Mouse (Mus musculus): ENCODE measurements around the gene Map4.

DNA sequence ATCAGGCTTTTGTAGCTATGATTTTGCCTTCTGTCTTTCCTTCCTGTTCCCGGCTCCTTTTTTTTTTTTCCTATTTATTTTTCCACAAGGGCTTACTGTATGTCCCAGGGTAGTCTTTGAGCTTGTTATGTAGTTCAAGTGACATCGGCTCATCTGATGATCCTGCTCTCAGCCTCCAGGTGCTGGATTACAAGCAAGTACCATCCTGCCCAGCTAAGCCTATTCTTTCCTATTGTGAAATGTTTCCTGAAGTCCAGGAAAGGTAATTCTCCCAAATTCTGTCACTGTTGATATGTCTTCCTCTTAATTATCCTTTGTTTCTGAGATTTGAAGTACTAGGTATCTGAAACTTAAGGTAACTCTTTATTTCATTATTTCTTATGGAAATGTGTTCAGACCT is 13.5 kb downstream of the Map4 start:
- no peak for TF ChIP-seq CTCF (IDR thresholded peaks at IDR 0.05; ENCODE audit: control insufficient read depth, insufficient read depth, insufficient replicate concordance, low read depth, low read length)
- TF ChIP-seq POLR2A (IDR thresholded peaks at IDR 0.05; ENCODE audit: control insufficient read depth, low read depth, low read length), result no peak

All from testis, adult 2 months (tissue).